Mouse (Mus musculus) kidney, postnatal 36 days (tissue): Measurements from ENCODE around the gene Snrk.
A peak's percentile ranks its signal among the peaks of the same experiment; 100 is the strongest.

ENCODE experiments used
- DNase-seq, 2 experiments: peaks; one replicate each; pipeline ENCODE4 v3.0.0; 2021 to 2022; ENCODE audit warnings: mixed read lengths in 2 of 2

Snrk gene

DNA sequence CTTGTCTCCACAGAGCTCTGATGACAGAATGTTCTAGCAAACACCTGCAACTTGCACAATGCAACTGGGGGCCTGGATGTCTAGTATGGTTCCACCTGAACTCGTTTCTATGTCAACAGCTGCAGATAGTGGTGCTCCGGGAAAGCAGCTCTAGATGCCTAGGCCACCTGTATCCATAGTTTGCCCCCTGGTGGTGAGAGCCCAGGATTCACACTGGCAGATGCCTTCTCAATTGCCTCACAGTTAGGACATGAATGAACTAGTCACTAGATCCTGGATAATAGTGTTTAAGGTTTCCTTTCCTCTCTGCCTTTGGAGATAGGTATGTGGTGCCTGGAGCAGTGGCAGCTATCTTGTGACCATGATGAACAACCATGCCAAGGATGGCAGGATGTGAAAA lies 68.0 kb downstream of the Snrk start:
- DNase-seq, result peak; percentile 90 to 94

GRCm38 (mm10) chr9:122185953-122186352 lies 68.9 kb downstream of the Snrk start:
- no peak for DNase-seq

- peak; percentile 23 to 31 for DNase-seq
Observed at GRCm38 (mm10) chr9:122186643-122187226, 69.7 kb downstream of the Snrk start.

- peak; percentile 30 to 41 for DNase-seq
Observed at GRCm38 (mm10) chr9:122187451-122187921, 70.4 kb downstream of the Snrk start.

DNA sequence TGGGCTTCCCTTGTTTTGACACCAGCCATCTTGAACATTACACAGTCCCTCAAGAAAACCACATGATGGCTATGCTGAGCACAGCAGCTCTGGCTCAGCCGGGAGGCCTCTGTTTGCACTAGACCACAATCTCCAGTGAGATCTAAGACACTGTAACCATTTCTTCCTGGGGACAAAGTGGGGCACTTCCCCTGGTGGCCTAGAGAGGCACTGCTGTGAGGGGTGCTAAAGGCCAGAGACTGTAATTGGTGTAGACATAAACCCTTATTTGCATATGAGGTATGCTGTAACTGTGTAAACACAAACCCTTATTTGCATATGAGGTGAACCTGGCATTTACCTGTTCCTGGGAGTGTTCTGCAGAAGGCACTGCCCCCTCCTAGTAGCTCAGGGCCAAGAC lies 71.7 kb downstream of the Snrk start:
- no peak for DNase-seq

DNA sequence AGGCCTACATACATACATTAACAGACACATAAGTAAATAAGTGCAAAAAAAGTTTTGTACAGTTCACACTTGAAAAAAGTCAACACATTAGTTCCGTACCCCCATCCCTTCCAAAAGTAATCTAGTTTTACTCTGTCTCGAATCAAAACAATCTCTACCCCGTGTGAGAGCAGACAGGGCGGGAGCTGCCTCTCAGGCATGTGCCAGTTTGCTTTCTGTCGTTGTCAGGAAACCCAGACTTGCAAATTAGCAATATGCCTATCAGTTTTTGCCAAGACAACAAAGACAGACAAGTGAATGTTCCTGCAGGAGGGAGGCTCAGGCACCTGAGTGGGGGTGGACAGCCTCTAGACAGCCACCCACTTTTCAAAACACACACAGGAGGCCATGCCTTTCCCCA lies 76.3 kb downstream of the Snrk start:
- DNase-seq, result no peak

DNA sequence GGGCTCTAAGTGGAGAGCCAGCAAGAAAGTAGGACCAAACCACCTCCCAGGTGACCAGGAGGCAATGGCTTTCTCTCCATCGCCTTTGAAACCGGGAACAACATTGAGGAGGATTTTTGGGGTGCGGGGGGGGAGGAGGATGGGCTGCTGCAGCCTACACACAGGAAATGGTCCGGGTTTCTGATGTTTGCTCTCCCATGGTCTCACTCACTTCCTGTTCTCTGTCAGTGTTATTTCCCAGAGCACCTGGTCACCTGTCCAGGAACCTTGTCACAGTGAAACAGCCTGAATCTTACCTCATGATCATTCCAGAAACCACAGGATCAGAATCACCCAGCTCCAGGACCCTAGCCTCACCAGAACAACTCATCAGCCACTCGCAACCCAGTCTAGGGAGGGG lies 76.8 kb downstream of the Snrk start:
- DNase-seq, result no peak

DNA sequence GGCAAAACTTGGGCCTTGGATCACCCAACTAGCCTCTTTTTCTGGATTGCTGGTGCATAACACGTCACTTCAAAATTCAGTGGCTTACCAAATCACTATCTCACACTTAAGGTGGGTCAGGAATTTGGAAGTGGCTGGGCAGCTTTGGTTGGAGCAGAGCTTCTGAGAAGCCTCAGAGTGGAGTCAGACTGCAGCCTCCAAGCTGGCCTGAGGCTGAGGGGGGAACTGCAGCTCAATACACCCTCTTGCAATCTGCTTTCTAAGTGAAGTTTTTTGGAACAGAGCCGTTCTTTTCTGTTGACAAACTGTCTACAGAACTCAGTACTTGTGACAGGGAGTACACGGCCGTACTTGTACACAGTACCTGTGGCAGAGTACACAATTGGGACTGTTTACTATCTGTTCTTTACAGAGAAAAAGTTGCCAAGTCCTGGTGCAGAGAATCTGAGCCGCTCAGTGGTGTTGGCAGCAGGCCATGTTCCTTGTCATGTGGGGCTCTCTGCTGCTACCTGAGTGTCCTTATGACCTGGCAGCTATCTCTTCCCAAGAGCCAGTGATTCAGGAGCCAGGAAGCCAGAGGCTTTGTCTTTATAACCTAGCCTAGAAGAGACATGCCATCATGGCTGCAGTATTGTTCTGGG lies 78.1 kb downstream of the Snrk start:
- peak; percentile 64 to 81 for DNase-seq

GRCm38 (mm10) chr9:122197021-122197420 lies 80.0 kb downstream of the Snrk start:
- no peak for DNase-seq

- no peak for DNase-seq
Observed at GRCm38 (mm10) chr9:122198621-122199020, 81.6 kb downstream of the Snrk start.

DNA sequence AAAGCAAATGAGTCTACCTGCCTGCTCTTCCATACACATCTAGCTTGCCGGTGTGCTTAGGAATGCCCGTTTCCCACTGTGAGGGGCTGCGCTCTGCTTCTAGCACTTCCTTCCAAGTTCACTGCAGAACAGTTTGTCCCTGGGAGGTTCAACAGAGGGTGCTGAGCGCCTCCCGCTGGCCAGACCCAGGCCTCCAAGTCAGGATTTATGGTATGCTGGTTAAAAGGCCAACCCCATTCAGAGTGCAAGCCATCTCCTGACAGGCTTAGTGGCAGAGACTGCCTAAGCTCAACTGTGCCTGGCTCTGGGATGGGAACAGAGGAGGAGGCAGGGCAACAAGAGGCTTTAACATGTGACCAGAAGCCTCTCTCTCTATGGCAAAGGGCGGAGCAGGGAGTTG lies 82.2 kb downstream of the Snrk start:
- peak; percentile 78 to 83 for DNase-seq

- DNase-seq, result peak in 1 of 2 experiments; percentile 32
Observed at GRCm38 (mm10) chr9:122204508-122204907, 87.4 kb downstream of the Snrk start.

DNA sequence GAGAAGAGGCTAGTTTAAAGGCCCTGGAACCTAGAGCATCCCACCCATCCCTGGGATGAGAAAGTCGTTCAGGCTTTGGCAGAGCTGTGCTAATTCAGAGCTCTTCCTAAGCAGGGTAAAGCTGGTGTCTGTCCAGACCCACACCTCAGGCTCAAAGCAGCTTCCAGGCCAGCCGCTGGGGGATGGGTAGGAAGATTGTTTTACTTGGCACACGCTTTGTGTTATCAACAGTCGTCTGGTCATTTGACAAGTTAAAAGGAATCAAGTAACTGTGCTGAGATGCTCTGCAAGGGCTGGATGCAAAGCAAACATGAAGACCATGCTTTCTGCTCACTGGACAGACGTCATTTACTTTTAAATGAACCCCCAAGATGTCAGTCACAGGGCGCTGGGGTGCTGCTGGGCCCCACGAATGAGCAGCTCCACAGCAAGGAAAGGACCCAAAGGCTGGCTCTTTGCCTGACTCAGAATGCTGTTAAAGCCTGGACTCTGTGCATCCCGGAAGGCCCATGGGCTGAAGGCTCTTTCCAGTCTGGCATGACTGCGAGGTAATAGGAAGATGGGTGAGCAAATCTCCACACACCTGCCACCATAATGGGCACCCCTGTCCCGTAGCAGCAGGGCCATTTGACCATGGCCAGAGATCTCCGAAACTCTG lies 88.6 kb downstream of the Snrk start:
- DNase-seq, result peak in 1 of 2 experiments; percentile 32

DNA sequence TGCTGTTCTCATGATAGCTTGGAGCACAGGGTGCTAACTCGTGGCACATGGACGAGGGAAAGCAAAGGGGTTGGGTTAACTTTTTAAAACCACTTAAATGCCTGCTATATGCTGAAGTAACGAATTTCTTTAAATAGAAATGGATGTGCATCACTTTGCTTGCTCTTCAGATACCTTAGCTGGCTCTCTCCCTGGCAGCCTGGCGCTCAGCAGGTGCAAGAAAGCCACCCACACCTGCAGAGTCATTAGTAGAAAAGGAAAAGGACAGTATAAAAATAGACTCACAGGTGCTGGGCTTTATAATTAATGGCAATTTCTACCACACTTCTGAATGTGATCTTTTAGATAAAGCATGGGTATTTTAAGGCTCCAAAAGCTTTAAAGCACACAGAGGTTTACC lies 91.2 kb downstream of the Snrk start:
- no peak for DNase-seq

DNA sequence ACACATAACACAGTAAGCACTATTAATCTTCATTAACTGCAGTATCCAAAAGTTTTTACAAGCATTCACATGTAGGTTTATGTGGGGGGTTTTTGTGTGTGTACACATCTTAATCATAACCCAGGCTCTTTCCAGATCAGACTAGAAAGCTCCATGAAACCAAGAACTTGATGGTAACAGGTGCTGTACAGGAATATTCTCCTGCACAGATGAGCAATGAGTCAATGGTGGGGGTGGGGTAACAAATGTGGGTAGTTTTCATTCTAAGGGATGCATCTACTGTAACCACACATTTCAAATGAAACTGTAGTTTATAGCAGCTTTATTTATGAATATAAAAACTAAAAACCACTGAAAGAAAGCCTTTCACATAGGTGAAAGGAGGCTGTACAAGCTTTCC lies 98.1 kb downstream of the Snrk start:
- DNase-seq, result no peak

- DNase-seq, result no peak
Observed at GRCm38 (mm10) chr9:122216945-122217529, 100.0 kb downstream of the Snrk start.
